Mouse (Mus musculus): Measurements from ENCODE around the gene Lmcd1.
A peak's percentile ranks its signal among the peaks of the same experiment; 100 is the strongest.

Lmcd1 gene

GRCm38 (mm10) chr6:112362349-112362958, 88.9 kb downstream of the Lmcd1 start:
- DNase-seq, result peak; percentile 79

- DNase-seq, result no peak
Measured at GRCm38 (mm10) chr6:112364581-112364980, 91.0 kb downstream of the Lmcd1 start.

GRCm38 (mm10) chr6:112365294-112365693, 91.7 kb downstream of the Lmcd1 start:
- no peak for DNase-seq

- DNase-seq, result no peak
Measured at GRCm38 (mm10) chr6:112373886-112374585, 100.5 kb downstream of the Lmcd1 start.

- no peak for DNase-seq
Measured at GRCm38 (mm10) chr6:112375661-112376392, 102.3 kb downstream of the Lmcd1 start.

GRCm38 (mm10) chr6:112379054-112379453, 105.5 kb downstream of the Lmcd1 start:
- DNase-seq, result no peak
